Mouse (Mus musculus) kidney, embryonic 14.5 days (tissue): ENCODE measurements around the gene Cep104. TPM values are rescaled to one million over a fixed set of nuclear protein-coding genes. Genes with fewer than 3 reads are reported as not detected.

Source experiments
- ATAC-seq: fragments of 200-750 bp; cut with Nextera tagmentation; 2 replicates; pipeline ENCODE4 v1.8.0; 2017; ENCODE audit warnings: moderate number of reproducible peaks, mild to moderate bottlenecking, moderate TSS enrichment, moderate library complexity; ENCODE audit not compliant: low FRiP score, low TSS enrichment
- H3K27ac ChIP-seq: fragments of 300-500 bp; sonication (generic); 2 replicates; pipeline ENCODE4 v1.5.1; 2014; ENCODE audit warnings: low read depth, mild to moderate bottlenecking, low read length, moderate library complexity, mixed read lengths
- H3K27me3 ChIP-seq: fragments of 300-500 bp; sonication (generic); 2 replicates; pipeline ENCODE4 v1.6.1; 2014; ENCODE audit warnings: mild to moderate bottlenecking, low read length; ENCODE audit not compliant: control insufficient read depth, insufficient read depth
- H3K36me3 ChIP-seq: fragments of 300-500 bp; sonication (generic); 2 replicates; pipeline ENCODE4 v1.6.1; 2014; ENCODE audit warnings: low read length, mixed read lengths; ENCODE audit not compliant: control insufficient read depth, insufficient read depth
- H3K4me1 ChIP-seq: fragments of 300-500 bp; sonication (generic); 2 replicates; pipeline ENCODE4 v1.6.1; 2014; ENCODE audit warnings: low read length, mixed read lengths; ENCODE audit not compliant: control insufficient read depth, insufficient read depth
- H3K4me2 ChIP-seq: fragments of 300-500 bp; sonication (generic); replicated peaks from 2 replicates; pipeline ENCODE4 v1.6.1; 2014; ENCODE audit warnings: low read depth, mild to moderate bottlenecking, low read length
- H3K4me3 ChIP-seq: fragments of 300-500 bp; sonication (generic); 2 replicates; pipeline ENCODE4 v1.5.1; 2014; ENCODE audit warnings: mild to moderate bottlenecking, low read length
- H3K9ac ChIP-seq: fragments of 300-500 bp; sonication (generic); 2 replicates; pipeline ENCODE4 v1.6.1; 2014; ENCODE audit warnings: low read depth, mild to moderate bottlenecking, low read length, moderate library complexity
- H3K9me3 ChIP-seq: fragments of 300-500 bp; sonication (generic); 2 replicates; pipeline ENCODE4 v1.6.1; 2016; ENCODE audit warnings: low read length; ENCODE audit not compliant: control insufficient read depth
- WGBS: fragments of 180-500 bp; shearing (Covaris S2); extraction: QIAGEN DNeasy Blood & Tissue Kit; methylation state at CpG from one replicate; pipeline ENCODE4 v1.1.7; 2014; 5-methylcytosine and 5-hydroxymethylcytosine counted together
- polyA plus RNA-seq: library from polyadenylated mRNA; unstranded; fragments of >200 nt; fragmentation: Nextera tagmentation; extraction: Ambion mirVana; gene quantifications from 2 replicates; pipeline ENCODE4 v1.2.1, GENCODE M21; 2014

Cep104 gene
- polyA plus RNA-seq, 1 experiment from 2014 or later, result 17.4 TPM

DNA sequence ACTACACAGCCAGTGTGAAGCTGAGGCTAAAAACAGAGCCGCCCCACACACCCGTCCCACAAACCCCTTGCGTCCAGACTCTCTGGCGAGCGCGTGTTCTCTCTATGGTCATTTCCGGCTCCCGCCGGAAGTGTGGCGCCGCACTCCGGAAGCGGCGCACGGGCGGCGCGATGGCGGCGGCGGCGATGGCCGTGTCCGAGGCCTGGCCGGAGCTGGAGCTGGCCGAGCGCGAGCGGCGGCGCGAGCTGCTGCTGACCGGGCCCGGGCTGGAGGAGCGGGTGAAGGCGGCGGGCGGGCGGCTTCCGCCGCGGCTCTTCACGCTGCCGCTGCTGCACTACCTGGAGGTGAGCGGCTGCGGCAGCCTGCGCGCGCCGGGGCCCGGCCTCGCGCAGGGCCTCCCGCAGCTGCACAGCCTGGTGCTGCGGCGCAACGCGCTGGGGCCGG is 36.7 kb downstream of the Cep104 start, which contains the start of gene Lrrc47:
Lrrc47 (plus strand) TSS at position 86 of the 444 bp plus-strand sequence.
- Histone ChIP-seq H3K9ac (peak within 1 kb of the TSS; percentile 90), H3K4me1 (peaks cover 12% of the 10 kb centered on the region), H3K36me3 (peaks cover 27% of the 10 kb centered on the region), H3K4me2 (peak within 1 kb of the TSS; percentile 93), H3K27ac (no peak within 1 kb of the TSS; the same call in 1 of the 2 replicates), H3K9me3 (no peaks in the 10 kb centered on the region), H3K27me3 (no peaks in the 10 kb centered on the region), H3K4me3 (peak within 1 kb of the TSS; percentile 89)
- peak; percentile 95 for ATAC-seq
- WGBS, result 1% methylated on average over 59 of the region's 59 CpGs

DNA sequence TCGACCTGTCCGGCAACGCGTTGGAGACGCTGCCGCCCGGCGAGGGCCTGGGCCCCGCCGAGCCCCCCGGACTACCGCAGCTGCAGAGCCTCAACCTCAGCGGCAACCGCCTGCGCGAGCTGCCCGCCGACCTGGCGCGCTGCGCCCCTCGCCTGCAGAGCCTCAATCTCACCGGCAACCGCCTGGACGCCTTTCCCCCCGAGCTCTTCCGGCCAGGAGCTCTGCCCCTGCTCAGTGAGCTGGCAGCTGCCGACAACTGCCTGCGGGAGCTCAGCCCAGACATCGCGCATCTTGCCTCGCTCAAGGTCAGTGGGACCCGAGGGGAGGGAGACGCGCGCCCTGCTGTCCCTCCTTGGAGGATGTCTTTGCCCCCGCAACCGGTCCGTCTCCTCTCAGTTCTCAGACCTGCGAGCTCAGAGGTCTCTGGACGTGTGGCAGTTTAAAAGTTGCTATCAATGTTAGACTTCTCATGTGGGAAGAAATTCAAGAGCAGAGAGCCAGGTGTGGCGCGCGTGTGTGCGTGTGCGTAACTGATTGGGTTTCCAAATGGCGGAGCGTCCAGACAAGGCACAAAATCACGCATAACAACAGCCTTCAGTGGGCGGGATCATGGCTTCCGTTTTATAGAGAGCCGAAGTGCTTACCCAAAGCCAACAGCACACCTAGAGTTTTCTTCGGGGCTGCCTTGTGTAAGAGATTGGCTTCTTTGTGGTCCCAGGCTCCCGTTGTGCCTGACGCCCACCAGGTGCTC is 37.3 kb downstream of the Cep104 start:
- WGBS, result 2% methylated on average over 55 of the region's 55 CpGs
- H3K27ac ChIP-seq, result no peak overlapping the region; the same call in 1 of the 2 replicates
- H3K9ac ChIP-seq, result peak overlapping the region; percentile 90
- H3K4me3 ChIP-seq, result peak overlapping the region; percentile 89
- peaks cover 12% of the 10 kb centered on the region for H3K4me1 ChIP-seq
- no peaks in the 10 kb centered on the region for H3K27me3 ChIP-seq
- H3K36me3 ChIP-seq, result peaks cover 27% of the 10 kb centered on the region
- H3K4me2 ChIP-seq, result peak overlapping the region; percentile 93
- no peak for ATAC-seq
- H3K9me3 ChIP-seq, result no peaks in the 10 kb centered on the region

DNA sequence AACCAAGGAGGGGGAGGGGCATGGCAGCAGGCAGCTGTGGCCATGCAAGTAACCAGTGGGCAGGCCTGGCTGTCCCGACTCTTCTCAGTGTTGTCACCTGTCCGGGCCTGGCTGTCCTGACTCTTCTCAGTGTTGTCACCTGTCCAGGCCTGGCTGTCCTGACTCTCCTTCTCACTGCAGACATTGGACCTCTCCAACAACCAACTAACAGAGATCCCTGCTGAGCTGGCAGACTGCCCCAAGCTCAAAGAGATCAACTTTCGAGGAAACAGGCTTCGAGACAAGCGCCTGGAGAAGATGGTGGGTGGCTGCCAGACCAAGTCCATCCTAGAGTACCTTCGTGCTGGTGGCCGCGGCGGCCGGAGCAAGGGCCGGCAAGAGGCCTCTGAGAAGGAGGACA is 40.5 kb downstream of the Cep104 start:
- Histone ChIP-seq H3K4me3 (no peak overlapping the region), H3K36me3 (peaks cover 55% of the 10 kb centered on the region), H3K27ac (no peak overlapping the region), H3K27me3 (no peaks in the 10 kb centered on the region), H3K9me3 (no peaks in the 10 kb centered on the region), H3K4me2 (no peak overlapping the region), H3K4me1 (peaks cover 12% of the 10 kb centered on the region), H3K9ac (no peak overlapping the region)
- 96% methylated on average over 11 of the region's 11 CpGs for WGBS
- ATAC-seq, result no peak

DNA sequence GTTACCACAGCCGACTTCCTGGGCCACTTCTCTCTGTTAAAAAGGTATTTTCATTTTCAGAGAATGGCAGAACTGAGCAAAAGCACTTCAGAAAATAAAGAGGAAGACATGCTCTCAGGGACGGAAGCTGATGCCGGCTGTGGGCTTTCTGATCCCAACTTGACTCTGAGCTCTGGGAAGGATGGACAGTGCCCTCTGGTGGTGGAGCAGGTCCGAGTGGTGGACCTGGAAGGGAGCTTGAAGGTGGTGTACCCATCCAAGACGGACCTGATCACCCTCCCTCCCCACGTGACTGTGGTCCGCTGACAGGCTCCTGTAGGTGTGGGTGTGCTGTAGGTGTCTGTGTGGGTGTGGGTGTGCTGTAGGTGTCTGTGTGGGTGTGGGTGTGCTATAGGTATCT is 44.6 kb downstream of the Cep104 start:
- Histone ChIP-seq H3K4me1 (peaks cover 28% of the 10 kb centered on the region), H3K9ac (no peak overlapping the region), H3K27me3 (0 out of 2 replicates have a peak, but pooled peaks cover 1% of the 10 kb centered on the region), H3K9me3 (no peaks in the 10 kb centered on the region), H3K27ac (no peak overlapping the region), H3K36me3 (peaks cover 67% of the 10 kb centered on the region), H3K4me2 (no peak overlapping the region), H3K4me3 (no peak overlapping the region)
- no peak for ATAC-seq
- 73% methylated on average over 7 of the region's 7 CpGs for WGBS

DNA sequence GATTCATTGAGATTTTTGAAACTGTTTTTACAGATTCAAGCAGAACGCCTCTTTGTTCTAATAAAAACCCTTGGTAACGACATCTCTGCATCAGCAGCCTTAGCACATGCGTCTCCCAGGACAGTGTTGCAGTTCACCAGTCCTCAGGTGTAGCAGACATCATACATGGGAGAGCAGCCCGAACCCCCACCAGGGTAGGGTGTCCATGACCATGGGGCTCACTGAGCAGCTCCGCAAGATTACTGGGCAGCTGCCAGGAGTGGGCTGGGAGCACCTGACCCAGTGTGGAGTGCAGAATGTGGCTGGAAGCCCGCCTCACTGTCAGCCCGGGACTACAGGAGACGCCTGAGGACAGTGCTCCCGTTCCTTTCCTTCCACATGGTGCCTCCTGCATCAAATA is 46.4 kb downstream of the Cep104 start:
- Histone ChIP-seq H3K27ac (peak overlapping the region; percentile 82; the same call in 1 of the 2 replicates), H3K36me3 (peaks cover 53% of the 10 kb centered on the region), H3K9ac (no peak overlapping the region), H3K9me3 (no peaks in the 10 kb centered on the region), H3K4me2 (no peak overlapping the region), H3K27me3 (0 out of 2 replicates have a peak, but pooled peaks cover 4% of the 10 kb centered on the region), H3K4me1 (peaks cover 44% of the 10 kb centered on the region), H3K4me3 (no peak overlapping the region)
- ATAC-seq, result no peak
- WGBS, result 93% methylated on average over 9 of the region's 9 CpGs

DNA sequence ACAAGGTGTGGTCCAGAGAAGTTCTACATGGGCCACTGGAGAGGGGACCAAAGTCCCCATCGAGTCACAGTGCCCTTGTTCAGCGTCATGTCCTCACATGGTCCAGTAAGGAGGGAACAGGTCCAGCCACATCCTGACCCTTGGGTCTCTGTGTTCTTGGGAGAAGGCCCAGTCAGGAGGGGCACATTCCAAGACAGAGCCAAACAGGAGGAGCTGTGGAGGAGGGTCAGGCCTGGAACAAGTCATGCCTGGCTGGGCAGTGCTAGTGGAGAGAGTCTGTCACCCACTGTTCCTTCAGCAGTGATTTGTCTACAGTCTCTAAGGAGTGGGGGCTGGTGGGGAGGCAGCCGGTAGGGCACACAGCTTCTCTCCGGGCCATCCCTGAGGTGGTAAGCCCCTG is 47.4 kb downstream of the Cep104 start:
- Histone ChIP-seq H3K4me3 (no peak overlapping the region), H3K27ac (peak overlapping the region; percentile 82; the same call in 1 of the 2 replicates), H3K9me3 (no peaks in the 10 kb centered on the region), H3K9ac (peak overlapping the region; percentile 7; the same call in 1 of the 2 replicates), H3K4me2 (no peak overlapping the region), H3K36me3 (peaks cover 43% of the 10 kb centered on the region), H3K4me1 (peaks cover 47% of the 10 kb centered on the region), H3K27me3 (0 out of 2 replicates have a peak, but pooled peaks cover 4% of the 10 kb centered on the region)
- peak; percentile 65 for ATAC-seq
- 26% methylated on average over 4 of the region's 4 CpGs for WGBS

DNA sequence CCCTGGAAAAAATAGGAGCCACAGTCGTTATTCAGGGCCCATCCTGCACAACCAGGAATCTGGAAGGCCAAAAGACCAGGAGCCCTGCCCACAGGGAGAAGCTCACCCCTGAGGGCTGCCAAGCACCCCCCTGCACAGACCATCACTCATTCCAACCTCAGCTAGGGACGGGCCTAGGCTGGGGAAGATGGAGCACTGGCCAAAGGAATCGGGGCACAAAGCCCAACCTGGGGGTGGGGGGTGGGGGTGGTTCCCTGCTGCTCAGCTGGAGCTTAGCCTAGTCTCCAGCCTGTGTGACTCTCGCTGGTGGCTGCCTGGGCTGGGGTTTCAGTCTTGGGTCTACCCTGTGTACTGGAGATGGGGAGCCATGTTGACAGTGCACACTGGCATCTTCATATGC is 47.9 kb downstream of the Cep104 start:
- H3K27me3 ChIP-seq, result 0 out of 2 replicates have a peak, but pooled peaks cover 4% of the 10 kb centered on the region
- H3K36me3 ChIP-seq, result peaks cover 40% of the 10 kb centered on the region
- peak overlapping the region; percentile 7; the same call in 1 of the 2 replicates for H3K9ac ChIP-seq
- H3K27ac ChIP-seq, result peak overlapping the region; percentile 82; the same call in 1 of the 2 replicates
- no peak overlapping the region for H3K4me3 ChIP-seq
- WGBS, result 35% methylated on average over 4 of the region's 4 CpGs
- H3K4me1 ChIP-seq, result peaks cover 47% of the 10 kb centered on the region
- H3K4me2 ChIP-seq, result no peak overlapping the region
- no peaks in the 10 kb centered on the region for H3K9me3 ChIP-seq
- no peak for ATAC-seq

DNA sequence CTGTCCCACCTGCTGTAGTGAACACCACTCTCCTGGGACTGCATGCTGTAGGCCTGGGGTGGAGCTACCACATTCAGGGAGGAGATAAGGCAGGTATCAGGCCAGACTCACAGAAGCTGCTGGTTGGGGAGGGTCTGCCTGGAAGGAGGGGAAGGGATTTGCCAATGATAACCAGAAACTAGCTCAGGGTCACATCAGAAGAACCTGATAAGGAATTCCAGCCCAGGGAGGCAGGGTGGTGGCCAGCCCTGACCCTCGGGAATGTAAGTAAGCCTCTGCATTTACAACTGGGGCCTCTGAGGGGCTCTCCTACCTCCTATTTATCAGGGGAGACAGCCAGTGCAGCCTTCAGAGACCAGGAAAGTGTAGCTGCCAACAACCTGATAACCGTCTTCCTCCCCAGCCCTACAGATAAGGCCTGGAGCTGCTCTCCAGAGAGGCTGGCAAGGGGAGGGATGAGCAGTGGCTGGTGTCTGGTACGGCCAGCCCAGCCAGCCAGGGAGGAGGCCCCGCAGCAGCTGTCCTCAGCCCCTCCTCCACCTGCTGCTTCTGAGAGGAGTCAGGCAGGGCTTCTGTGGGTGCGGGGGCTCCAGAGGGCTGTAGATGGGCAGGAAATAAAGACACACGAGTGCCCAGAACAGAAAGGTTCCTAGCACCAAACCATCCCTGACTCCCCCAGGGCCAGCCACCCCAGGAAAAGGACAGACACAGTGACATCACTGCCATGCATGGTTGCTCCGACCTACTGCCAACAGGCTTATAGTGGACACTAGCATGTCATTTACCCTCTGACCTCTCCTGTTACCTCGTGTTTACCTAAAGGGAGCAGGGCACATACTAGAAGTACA is 49.0 kb downstream of the Cep104 start:
- H3K27me3 ChIP-seq, result 0 out of 2 replicates have a peak, but pooled peaks cover 4% of the 10 kb centered on the region

More for the DNA sequence above, 49.0 kb downstream of the Cep104 start:
- Histone ChIP-seq H3K36me3 (peaks cover 29% of the 10 kb centered on the region), H3K27ac (peak overlapping the region; percentile 55; the same call in 1 of the 2 replicates), H3K4me1 (peaks cover 47% of the 10 kb centered on the region), H3K4me3 (peak overlapping the region; percentile 48; the same call in 1 of the 2 replicates), H3K9me3 (no peaks in the 10 kb centered on the region), H3K9ac (peak overlapping the region; percentile 4; the same call in 1 of the 2 replicates), H3K4me2 (peak overlapping the region; percentile 73; the same call in 1 of the 2 replicates)
- peak; percentile 7; the same call in 1 of the 2 replicates for ATAC-seq
- WGBS, result 11% methylated on average over 8 of the region's 8 CpGs
